8 mouse cellular contexts compared by ENCODE assay signal in the genomic region with DNA sequence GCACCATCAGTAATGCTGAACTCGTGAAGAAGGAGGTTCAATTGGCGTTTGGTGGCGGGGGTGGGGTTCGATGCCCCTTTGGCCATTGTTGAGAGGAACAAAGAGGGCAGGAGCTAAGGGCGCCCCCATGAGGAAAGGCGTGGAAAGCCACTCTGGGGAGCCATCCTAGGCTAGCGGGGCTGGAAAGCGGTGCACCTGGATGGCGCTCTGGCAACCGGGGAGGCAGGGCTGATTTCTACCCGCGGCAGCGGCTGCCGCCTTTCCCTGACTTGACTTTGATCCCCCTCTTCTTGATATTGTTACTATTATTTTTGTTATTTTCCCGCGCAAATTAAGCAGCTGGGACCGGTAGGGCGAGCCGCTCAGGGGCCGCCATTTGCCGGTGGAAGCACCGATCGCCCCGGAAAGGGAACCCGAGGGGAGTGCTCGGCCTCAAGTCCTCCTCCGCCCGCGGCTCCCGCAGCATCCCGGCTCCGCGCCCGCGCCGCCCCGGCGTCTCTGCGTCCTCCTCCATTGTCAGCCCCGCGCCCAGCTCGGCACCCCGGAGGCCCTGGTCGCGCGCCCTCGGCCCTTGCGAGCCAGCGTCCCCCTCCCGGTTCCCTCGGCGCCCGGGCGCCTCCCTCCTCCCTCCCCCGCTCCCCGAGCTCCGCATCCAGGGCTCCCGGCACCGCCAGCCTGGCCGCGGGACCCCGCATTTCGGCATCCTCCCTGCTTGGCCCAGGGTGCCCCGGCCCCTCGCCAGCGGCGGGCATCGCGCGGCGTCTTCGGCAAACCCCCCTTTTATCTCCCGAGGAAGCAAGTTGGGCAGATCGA. TPM values are rescaled to one million over a fixed set of nuclear protein-coding genes. Genes with fewer than 3 reads are reported as not detected.
DNase-seq lines count a peak whose midpoint lies in the region; ATAC-seq and TF ChIP-seq lines count a peak whose summit lies in the region.

No protein-coding gene starts in this region.

- 4% methylated on average over 66 of the region's 74 CpGs for WGBS in spleen, adult 2 months
- WGBS in heart, embryonic 14.5 days = under 1% methylated on average over 68 of the region's 74 CpGs
- 2% methylated on average over 61 of the region's 74 CpGs for WGBS in liver, embryonic 12.5 days (ENCODE audit: insufficient replicate concordance)
- under 1% methylated on average over 58 of the region's 74 CpGs for WGBS in neural tube, embryonic 11.5 days

- H3K9ac ChIP-seq in heart, embryonic 14.5 days (ENCODE audit: low read length) = peak overlapping the region; percentile 93
- peak overlapping the region; percentile 67 for H3K9ac ChIP-seq in liver, embryonic 12.5 days
- H3K9ac ChIP-seq in neural tube, embryonic 11.5 days (ENCODE audit: low read length) = peak overlapping the region; percentile 99

- no peak for DNase-seq in spleen, adult 2 months (ENCODE audit: low read depth in 1 of 2, low spot score in 2 of 2)
- DNase-seq in spleen, adult 12 weeks (ENCODE audit: low spot score) = no peak
- DNase-seq in kidney, postnatal 10 days = peak; percentile 78
- peak; percentile 85 for DNase-seq in neural tube, embryonic 11.5 days (ENCODE audit: low spot score)
- DNase-seq in thymus, postnatal 14 days = peak; percentile 41

- no peak overlapping the region for H3K27ac ChIP-seq in spleen, adult 2 months (ENCODE audit: insufficient read depth, low read length)
- peak overlapping the region; percentile 58 for H3K27ac ChIP-seq in embryonic fibroblast, embryonic 13.5 days (ENCODE audit: insufficient read depth, low read length)
- peak overlapping the region; percentile 56 to 84 for H3K27ac ChIP-seq in heart, embryonic 14.5 days (replicated peaks in 1 of 2; ENCODE audit: control insufficient read depth in 1 of 2, insufficient read depth in 1 of 2, low read depth in 2 of 2, low read length in 2 of 2)
- H3K27ac ChIP-seq in liver, embryonic 12.5 days = peak overlapping the region; percentile 59
- H3K27ac ChIP-seq in neural tube, embryonic 11.5 days (ENCODE audit: low read depth, low read length) = peak overlapping the region; percentile 90

- H3K4me2 ChIP-seq in heart, embryonic 14.5 days (ENCODE audit: low read length) = peak overlapping the region; percentile 91
- peak overlapping the region; percentile 71 for H3K4me2 ChIP-seq in liver, embryonic 12.5 days
- H3K4me2 ChIP-seq in neural tube, embryonic 11.5 days (ENCODE audit: low read depth) = peak overlapping the region; percentile 58

- no peak for TF ChIP-seq CTCF in spleen, adult 2 months (IDR thresholded peaks at IDR 0.05; ENCODE audit: extremely low read depth, insufficient read depth, insufficient read length, insufficient replicate concordance)
- peak; percentile 61 for TF ChIP-seq CTCF in embryonic fibroblast, embryonic 13.5 days (IDR thresholded peaks at IDR 0.05; ENCODE audit: borderline replicate concordance, insufficient read depth, low read length)

- peaks cover 15% of the 10 kb centered on the region for H3K27me3 ChIP-seq in spleen, adult 2 months (ENCODE audit: control insufficient read depth, insufficient read depth, low read length)
- H3K27me3 ChIP-seq in heart, embryonic 14.5 days (ENCODE audit: control insufficient read depth, insufficient read depth, low read length) = no peaks in the 10 kb centered on the region
- H3K27me3 ChIP-seq in liver, embryonic 12.5 days (replicated peaks) = peaks cover 55% of the 10 kb centered on the region
- H3K27me3 ChIP-seq in neural tube, embryonic 11.5 days (ENCODE audit: control insufficient read depth, insufficient read depth, low read length) = no peaks in the 10 kb centered on the region

- H3K4me1 ChIP-seq in spleen, adult 2 months (ENCODE audit: control insufficient read depth, insufficient read depth, insufficient read length) = peaks cover 2% of the 10 kb centered on the region; the same call in 1 of the 2 replicates
- no peaks in the 10 kb centered on the region for H3K4me1 ChIP-seq in embryonic fibroblast, embryonic 13.5 days (ENCODE audit: control insufficient read depth, insufficient read depth, low read length)
- peaks cover 6% of the 10 kb centered on the region in 2 experiments; a peak in 3 of 4 replicates for H3K4me1 ChIP-seq in heart, embryonic 14.5 days (ENCODE audit: control insufficient read depth in 2 of 2, insufficient read depth in 2 of 2, low read length in 2 of 2)
- peaks cover 5% of the 10 kb centered on the region; the same call in 1 of the 2 replicates for H3K4me1 ChIP-seq in liver, embryonic 12.5 days
- H3K4me1 ChIP-seq in neural tube, embryonic 11.5 days (ENCODE audit: control insufficient read depth, insufficient read depth, low read length) = peaks cover 2% of the 10 kb centered on the region; the same call in 1 of the 2 replicates

- peak overlapping the region; percentile 39; the same call in 1 of the 2 replicates for H3K4me3 ChIP-seq in spleen, adult 2 months (ENCODE audit: extremely low read depth, insufficient read depth, insufficient read length)
- peak overlapping the region; percentile 96 for H3K4me3 ChIP-seq in embryonic fibroblast, embryonic 13.5 days (ENCODE audit: insufficient read depth, low read length)
- H3K4me3 ChIP-seq in heart, embryonic 14.5 days (ENCODE audit: control insufficient read depth in 1 of 2, insufficient read depth in 1 of 2, low read depth in 1 of 2, low read length in 2 of 2) = peak overlapping the region; percentile 75 to 93
- H3K4me3 ChIP-seq in liver, embryonic 12.5 days = peak overlapping the region; percentile 61
- peak overlapping the region; percentile 61 for H3K4me3 ChIP-seq in neural tube, embryonic 11.5 days (ENCODE audit: low read depth, low read length)

- no peaks in the 10 kb centered on the region for H3K36me3 ChIP-seq in spleen, adult 2 months (ENCODE audit: control insufficient read depth, insufficient read depth, low read length)
- no peaks in the 10 kb centered on the region for H3K36me3 ChIP-seq in heart, embryonic 14.5 days (ENCODE audit: control insufficient read depth, insufficient read depth, low read length)
- no peaks in the 10 kb centered on the region for H3K36me3 ChIP-seq in liver, embryonic 12.5 days
- H3K36me3 ChIP-seq in neural tube, embryonic 11.5 days (ENCODE audit: control insufficient read depth, insufficient read depth, low read length) = no peaks in the 10 kb centered on the region

- no peak for TF ChIP-seq POLR2A in spleen, adult 2 months (IDR thresholded peaks at IDR 0.05; ENCODE audit: low read depth, low read length)
- TF ChIP-seq POLR2A in embryonic fibroblast, embryonic 13.5 days (IDR thresholded peaks at IDR 0.05; ENCODE audit: low read depth, low read length) = peak; percentile 66

- peak; percentile 50 for ATAC-seq in heart, embryonic 14.5 days (ENCODE audit: insufficient number of reproducible peaks, insufficient read depth, low FRiP score, low read depth)
- ATAC-seq in liver, embryonic 12.5 days = no peak
- ATAC-seq in neural tube, embryonic 11.5 days (ENCODE audit: insufficient read depth, low FRiP score, low TSS enrichment) = peak; percentile 67

- H3K9me3 ChIP-seq in heart, embryonic 14.5 days (ENCODE audit: control insufficient read depth, low read length) = no peaks in the 10 kb centered on the region
- no peaks in the 10 kb centered on the region for H3K9me3 ChIP-seq in liver, embryonic 12.5 days (replicated peaks)
- H3K9me3 ChIP-seq in neural tube, embryonic 11.5 days (ENCODE audit: control insufficient read depth, low read length) = no peaks in the 10 kb centered on the region

RNA-seq across cellular contexts. Expression of a gene that starts 0.9 kb away (rescaled TPM):
- polyA plus RNA-seq in spleen, adult 2 months (2012; rRNA removed) = 0.78 and 0.79 TPM in 2 replicates
- 27.4 and 41.2 TPM in 2 replicates for polyA plus RNA-seq in embryonic fibroblast, embryonic 13.5 days (2011; ENCODE audit: insufficient read length, low read depth, missing spikeins)
- polyA plus RNA-seq in heart, embryonic 14.5 days (2014; fragmentation: Nextera tagmentation; extraction: Ambion mirVana) = 35.0 and 35.4 TPM in 2 replicates
- 17.3 and 19.4 TPM in 2 replicates for polyA plus RNA-seq in liver, embryonic 12.5 days (2016; fragmentation: Nextera tagmentation; extraction: Ambion mirVana)
- 246 and 247 TPM in 2 replicates for polyA plus RNA-seq in neural tube, embryonic 11.5 days (2014; fragmentation: Nextera tagmentation; extraction: Ambion mirVana)

Comparison
In these comparisons a context has a peak if more than half of its experiments do, and no peak if none do; other contexts are left out.
1. DNase-seq: peak in kidney, postnatal 10 days (single experiment), neural tube, embryonic 11.5 days (single experiment) and thymus, postnatal 14 days (single experiment); none in spleen, adult 2 months (0 of 2) and spleen, adult 12 weeks (single experiment).
2. H3K4me3 ChIP-seq: peak in every context shown above with its lines; median percentile 96 in embryonic fibroblast, embryonic 13.5 days; 84 in heart, embryonic 14.5 days; 61 in liver, embryonic 12.5 days; 61 in neural tube, embryonic 11.5 days; 39 in spleen, adult 2 months.
3. RNA of a gene that starts 0.9 kb away (polyA plus RNA-seq): 246 to 247 TPM in neural tube, embryonic 11.5 days, 27.4 to 41.2 TPM in embryonic fibroblast, embryonic 13.5 days, 35.0 to 35.4 TPM in heart, embryonic 14.5 days and 17.3 to 19.4 TPM in liver, embryonic 12.5 days; 0.78 to 0.79 TPM in spleen, adult 2 months; every median in the first group is over 10 times any median in the second.
4. Peak in every context shown above with its lines, with median percentiles within 50 percentile points of each other: H3K4me2 ChIP-seq and H3K9ac ChIP-seq.